Mouse (Mus musculus) bone marrow, adult 2 months (tissue): ENCODE data around the gene Farp1.

Experiments
- CTCF ChIP-seq: fragments of 200-500 bp; IDR thresholded peaks from 2 replicates; pipeline ENCODE4 v1.5.1; 2011; ENCODE audit warnings: low read length, control low read depth; ENCODE audit not compliant: control insufficient read depth, insufficient read depth
- POLR2A ChIP-seq: fragments of 200-500 bp; IDR thresholded peaks from 2 replicates; pipeline ENCODE4 v1.6.1; 2011; ENCODE audit warnings: low read depth, mild to moderate bottlenecking, control low read depth, low read length, borderline replicate concordance; ENCODE audit not compliant: control insufficient read depth

DNA sequence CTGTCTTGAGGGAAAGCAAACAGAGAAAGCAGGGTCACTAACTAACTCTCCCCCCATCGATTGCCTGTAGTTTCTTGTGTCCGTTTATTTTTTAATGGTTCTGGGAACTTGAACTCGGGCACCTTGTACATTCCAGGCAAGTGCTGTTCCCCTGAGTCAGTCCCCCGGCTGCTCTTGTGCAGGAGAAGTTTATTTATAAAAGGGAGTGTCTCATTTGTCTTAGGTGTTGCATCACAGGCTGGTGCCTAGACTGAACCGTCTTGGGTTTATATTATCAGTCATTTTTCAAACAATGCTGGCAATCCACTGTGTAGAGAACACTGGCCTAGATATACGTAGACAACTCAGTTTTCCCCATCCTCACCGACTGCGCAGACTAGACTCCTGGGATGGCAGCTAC is 204.4 kb downstream of the Farp1 start:
- TF ChIP-seq CTCF (no peak), POLR2A (no peak)
